ENCODE assay signal across 23 mouse cellular contexts in genomic region chr7:111654526-111654925, GRCm38 (mm10).
DNase-seq lines count a peak whose midpoint lies in the region; ATAC-seq and TF ChIP-seq lines count a peak whose summit lies in the region.
"Had no signal": no experiment of that assay in that cellular context is flagged by ENCODE, and none has a peak within 500 bp of the region (broad histone marks: within the 10 kb centered on the region; RNA-seq: fewer than 3 reads in every experiment).

No protein-coding gene starts in this region.

- no peaks in the 10 kb centered on the region for H3K36me3 ChIP-seq in hindbrain, embryonic 16.5 days (ENCODE audit: control insufficient read depth, insufficient read depth, low read length)
- no peaks in the 10 kb centered on the region for H3K36me3 ChIP-seq in hindbrain, embryonic 11.5 days (ENCODE audit: control insufficient read depth, insufficient read depth, low read length)
- no peaks in the 10 kb centered on the region for H3K36me3 ChIP-seq in midbrain, postnatal 0 days (ENCODE audit: insufficient read depth, low read length)
- no peaks in the 10 kb centered on the region for H3K36me3 ChIP-seq in midbrain, embryonic 16.5 days (ENCODE audit: control insufficient read depth, insufficient read depth, low read length)
- H3K36me3 ChIP-seq: embryonic facial prominence, embryonic 13.5 days; embryonic facial prominence, embryonic 15.5 days; forebrain, embryonic 10.5 days; forebrain, embryonic 12.5 days had no signal

- H3K9ac ChIP-seq in hindbrain, embryonic 16.5 days (ENCODE audit: low read depth, low read length): no peak overlapping the region
- H3K9ac ChIP-seq in hindbrain, embryonic 11.5 days (ENCODE audit: low read depth, low read length): no peak overlapping the region
- no peak overlapping the region for H3K9ac ChIP-seq in midbrain, postnatal 0 days (replicated peaks; ENCODE audit: low read length, poor library complexity, severe bottlenecking)
- H3K9ac ChIP-seq in midbrain, embryonic 16.5 days (ENCODE audit: low read depth, low read length): no peak overlapping the region
- H3K9ac ChIP-seq: embryonic facial prominence, embryonic 13.5 days; embryonic facial prominence, embryonic 15.5 days; forebrain, embryonic 12.5 days had no signal

- peak; percentile 24 to 49 for DNase-seq in cerebellum, postnatal 14 days
- no peak for DNase-seq in cerebellum, adult 9-10 months
- DNase-seq in hindbrain, embryonic 11.5 days (ENCODE audit: low spot score): no peak
- DNase-seq in layer of hippocampus, adult 2 months (ENCODE audit: low spot score in 2 of 2): no peak
- no peak for DNase-seq in layer of hippocampus, adult 8-10 months (ENCODE audit: low spot score in 2 of 2)
- DNase-seq in midbrain, postnatal 0 days (ENCODE audit: low spot score): peak; percentile 31
- DNase-seq: adrenal gland, adult 2 months; adrenal gland, postnatal 10 days; adrenal gland, postnatal 25 days; cerebellum, adult 11 months; cerebellum, adult 18-20 months; cerebellum, adult 8-10 months; cerebellum, postnatal 36 days; embryo, embryonic 11 days had no signal

- TF ChIP-seq CTCF in layer of hippocampus, adult 2 months (conservative IDR thresholded peaks at IDR 0.05): no peak
- TF ChIP-seq CTCF in midbrain, postnatal 0 days (IDR thresholded peaks at IDR 0.05): no peak

- peaks cover 3% of the 10 kb centered on the region; the same call in 1 of the 2 replicates for H3K4me1 ChIP-seq in hindbrain, embryonic 16.5 days (ENCODE audit: control insufficient read depth, insufficient read depth, low read depth, low read length)
- no peaks in the 10 kb centered on the region for H3K4me1 ChIP-seq in hindbrain, embryonic 11.5 days (replicated peaks; ENCODE audit: control insufficient read depth, insufficient read depth, low read length)
- H3K4me1 ChIP-seq in midbrain, postnatal 0 days (ENCODE audit: insufficient read depth, low read length): no peaks in the 10 kb centered on the region
- 0 out of 2 replicates have a peak, but pooled peaks cover 2% of the 10 kb centered on the region for H3K4me1 ChIP-seq in midbrain, embryonic 16.5 days (ENCODE audit: control insufficient read depth, insufficient read depth, low read length)
- H3K4me1 ChIP-seq: embryonic facial prominence, embryonic 13.5 days; forebrain, embryonic 12.5 days had no signal

- H3K9me3 ChIP-seq in hindbrain, embryonic 16.5 days (ENCODE audit: control insufficient read depth, low read length): no peaks in the 10 kb centered on the region
- H3K9me3 ChIP-seq in hindbrain, embryonic 11.5 days (ENCODE audit: control insufficient read depth, low read length): no peaks in the 10 kb centered on the region
- H3K9me3 ChIP-seq in midbrain, postnatal 0 days (ENCODE audit: low read length): no peaks in the 10 kb centered on the region
- H3K9me3 ChIP-seq in midbrain, embryonic 16.5 days (replicated peaks; ENCODE audit: control insufficient read depth, low read length, poor library complexity, severe bottlenecking): no peaks in the 10 kb centered on the region
- H3K9me3 ChIP-seq: embryonic facial prominence, embryonic 13.5 days; embryonic facial prominence, embryonic 15.5 days; forebrain, embryonic 10.5 days; forebrain, embryonic 12.5 days had no signal

- no peaks in the 10 kb centered on the region; the same call in 1 of the 2 replicates for H3K27me3 ChIP-seq in hindbrain, embryonic 16.5 days (replicated peaks; ENCODE audit: control insufficient read depth, insufficient read depth, low read length)
- H3K27me3 ChIP-seq in hindbrain, embryonic 11.5 days (ENCODE audit: control insufficient read depth, insufficient read depth, low read length): no peaks in the 10 kb centered on the region
- H3K27me3 ChIP-seq in midbrain, postnatal 0 days (ENCODE audit: insufficient read depth, low read length): no peaks in the 10 kb centered on the region
- H3K27me3 ChIP-seq in midbrain, embryonic 16.5 days (ENCODE audit: control insufficient read depth, insufficient read depth, low read depth, low read length): no peaks in the 10 kb centered on the region
- H3K27me3 ChIP-seq: embryonic facial prominence, embryonic 13.5 days; embryonic facial prominence, embryonic 15.5 days; forebrain, embryonic 12.5 days had no signal

- no peak overlapping the region for H3K4me2 ChIP-seq in hindbrain, embryonic 16.5 days (ENCODE audit: low read length)
- H3K4me2 ChIP-seq in hindbrain, embryonic 11.5 days (replicated peaks; ENCODE audit: low read depth, low read length): no peak overlapping the region
- no peak overlapping the region for H3K4me2 ChIP-seq in midbrain, postnatal 0 days (ENCODE audit: low read depth, low read length, poor library complexity, severe bottlenecking)
- no peak overlapping the region for H3K4me2 ChIP-seq in midbrain, embryonic 16.5 days (ENCODE audit: low read length)
- H3K4me2 ChIP-seq: embryonic facial prominence, embryonic 13.5 days; embryonic facial prominence, embryonic 15.5 days; forebrain, embryonic 12.5 days had no signal

- H3K4me3 ChIP-seq in hindbrain, embryonic 16.5 days (ENCODE audit: low read length): no peak overlapping the region
- no peak overlapping the region for H3K4me3 ChIP-seq in hindbrain, embryonic 11.5 days (ENCODE audit: low read depth, low read length)
- H3K4me3 ChIP-seq in layer of hippocampus, adult 2 months: no peak overlapping the region
- no peak overlapping the region for H3K4me3 ChIP-seq in midbrain, postnatal 0 days (ENCODE audit: low read depth, low read length)
- no peak overlapping the region for H3K4me3 ChIP-seq in midbrain, embryonic 16.5 days (ENCODE audit: low read depth, low read length)
- H3K4me3 ChIP-seq: embryonic facial prominence, embryonic 13.5 days; embryonic facial prominence, embryonic 15.5 days; erythroblast, embryonic 14.5 days; forebrain, embryonic 10.5 days; forebrain, embryonic 12.5 days had no signal

- H3K27ac ChIP-seq in hindbrain, embryonic 16.5 days (ENCODE audit: low read depth, low read length): peak overlapping the region; percentile 42; the same call in 1 of the 2 replicates
- no peak overlapping the region for H3K27ac ChIP-seq in hindbrain, embryonic 11.5 days (ENCODE audit: low read depth, low read length)
- peak overlapping the region; percentile 51 for H3K27ac ChIP-seq in layer of hippocampus, adult 2 months
- H3K27ac ChIP-seq in midbrain, postnatal 0 days (ENCODE audit: low read depth, low read length): no peak overlapping the region
- H3K27ac ChIP-seq in midbrain, embryonic 16.5 days (ENCODE audit: low read length): no peak overlapping the region
- H3K27ac ChIP-seq: embryonic facial prominence, embryonic 13.5 days; embryonic facial prominence, embryonic 15.5 days; forebrain, embryonic 10.5 days; forebrain, embryonic 12.5 days had no signal

- no peak for ATAC-seq in hindbrain, embryonic 16.5 days
- ATAC-seq in hindbrain, embryonic 11.5 days (ENCODE audit: low FRiP score): no peak
- no peak for ATAC-seq in midbrain, postnatal 0 days (ENCODE audit: low FRiP score)
- ATAC-seq in midbrain, embryonic 16.5 days: no peak
- ATAC-seq: forebrain, embryonic 14.5 days; forebrain, embryonic 16.5 days had no signal

Comparison
In these comparisons a context has a peak if more than half of its experiments do, and no peak if none do; other contexts are left out.
1. DNase-seq: peak in cerebellum, postnatal 14 days (2 of 2) and midbrain, postnatal 0 days (single experiment); none in cerebellum, adult 9-10 months (single experiment), hindbrain, embryonic 11.5 days (single experiment), layer of hippocampus, adult 2 months (0 of 2) and layer of hippocampus, adult 8-10 months (0 of 2).
2. H3K27ac ChIP-seq: peak in hindbrain, embryonic 16.5 days (single experiment) and layer of hippocampus, adult 2 months (single experiment); none in hindbrain, embryonic 11.5 days (single experiment), midbrain, postnatal 0 days (single experiment) and midbrain, embryonic 16.5 days (single experiment).